Mouse (Mus musculus): Measurements from ENCODE around the gene Neu2. TPM values are rescaled to one million over a fixed set of nuclear protein-coding genes. Genes with fewer than 3 reads are reported as not detected.

Gene Neu2
- total RNA-seq, 2 experiments from 2014 or later, result 6.3 to 7.1 TPM

DNA sequence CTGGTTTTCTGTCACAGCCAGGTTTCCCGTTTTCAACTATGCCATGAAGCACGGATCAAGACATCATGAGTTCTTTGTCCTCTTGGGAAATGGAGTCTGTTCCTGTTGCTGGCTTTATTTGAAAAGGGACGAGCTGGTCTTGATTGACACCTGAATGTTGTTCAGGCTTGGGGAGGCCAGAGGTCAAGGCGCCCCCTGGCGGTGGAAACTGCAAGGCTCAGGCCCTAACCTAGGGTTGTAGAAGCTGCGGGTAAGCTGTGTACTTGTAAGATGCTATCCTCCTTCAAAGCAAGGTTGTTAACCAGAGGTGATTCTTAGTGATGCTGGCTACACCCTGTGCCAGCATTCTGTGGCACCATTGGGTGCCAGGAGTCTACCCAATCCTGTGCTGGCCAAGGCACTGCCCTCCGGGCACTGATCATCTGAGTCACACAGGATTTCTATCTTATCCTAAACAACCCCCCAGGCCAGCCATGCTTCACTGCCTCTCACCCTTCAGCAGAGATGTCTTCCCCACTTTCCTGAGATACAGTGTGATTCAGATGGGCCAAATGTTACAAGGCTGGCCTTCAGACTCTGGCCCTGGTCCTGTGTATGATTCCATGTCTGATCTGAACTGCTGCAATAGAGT, 98.8 kb downstream of the Neu2 start:
- DNase-seq (ENCODE audit: low spot score in 2 of 2), result peak in 1 of 2 experiments; percentile 41

DNA sequence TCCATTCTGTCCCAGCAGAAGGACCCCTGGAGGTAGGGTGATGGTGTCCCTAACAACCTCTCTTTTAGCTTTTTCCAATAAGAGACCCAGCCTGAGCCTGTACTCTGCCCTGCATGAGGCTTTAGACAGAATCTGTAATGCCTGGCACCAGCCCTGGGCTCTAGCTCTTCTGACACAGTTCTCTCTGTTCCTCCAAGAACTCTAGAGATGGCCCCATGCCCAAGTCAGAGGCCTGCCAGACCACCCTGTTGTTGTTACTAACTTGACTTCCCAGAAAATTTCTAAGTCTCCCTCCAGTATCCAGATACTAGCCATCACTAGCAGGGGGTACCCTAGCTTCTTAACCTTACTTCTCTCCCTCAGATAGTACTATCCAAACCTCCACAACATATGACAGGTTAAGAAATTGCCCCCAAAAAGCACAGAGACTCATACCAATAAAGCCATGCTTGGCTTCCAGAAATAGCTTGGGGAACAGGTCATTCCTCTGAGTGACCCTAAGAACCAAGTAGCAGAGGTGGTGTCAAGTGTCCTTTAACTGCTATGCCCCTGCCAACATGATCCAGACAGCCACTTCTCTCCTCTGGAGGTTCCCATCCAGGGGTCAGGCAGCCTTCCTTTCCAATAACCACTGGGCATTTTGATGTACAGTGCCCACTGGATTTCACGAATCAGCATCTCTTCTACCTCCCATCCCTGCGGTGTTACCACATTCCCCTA, 105.0 kb downstream of the Neu2 start:
- no peak for DNase-seq (ENCODE audit: low spot score in 2 of 2)

DNA sequence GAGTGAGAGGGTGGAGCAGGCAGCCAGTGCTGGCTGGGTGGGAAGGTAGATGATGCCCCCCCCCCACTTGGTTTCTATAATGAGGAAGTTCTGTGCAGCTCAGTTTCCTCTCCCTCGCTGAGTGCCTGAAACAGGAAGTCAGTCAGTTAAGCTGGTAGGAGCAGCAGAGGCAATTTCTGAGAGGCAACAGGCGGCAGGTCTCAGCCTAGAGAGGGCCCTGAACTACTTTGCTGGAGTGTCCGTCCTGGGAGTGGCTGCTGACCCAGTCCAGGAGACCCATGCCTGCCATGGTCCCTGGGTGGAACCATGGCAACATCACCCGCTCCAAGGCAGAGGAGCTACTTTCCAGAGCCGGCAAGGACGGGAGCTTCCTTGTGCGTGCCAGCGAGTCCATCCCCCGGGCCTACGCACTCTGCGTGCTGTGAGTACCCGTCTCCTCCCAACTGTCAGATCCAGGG, 110.6 kb downstream of the Neu2 start, which contains the start of gene Inpp5d:
Gene Inpp5d (plus strand): TSS at position 102 of the 458 bp plus-strand sequence.
- DNase-seq (ENCODE audit: low spot score in 2 of 2), result no peak

DNA sequence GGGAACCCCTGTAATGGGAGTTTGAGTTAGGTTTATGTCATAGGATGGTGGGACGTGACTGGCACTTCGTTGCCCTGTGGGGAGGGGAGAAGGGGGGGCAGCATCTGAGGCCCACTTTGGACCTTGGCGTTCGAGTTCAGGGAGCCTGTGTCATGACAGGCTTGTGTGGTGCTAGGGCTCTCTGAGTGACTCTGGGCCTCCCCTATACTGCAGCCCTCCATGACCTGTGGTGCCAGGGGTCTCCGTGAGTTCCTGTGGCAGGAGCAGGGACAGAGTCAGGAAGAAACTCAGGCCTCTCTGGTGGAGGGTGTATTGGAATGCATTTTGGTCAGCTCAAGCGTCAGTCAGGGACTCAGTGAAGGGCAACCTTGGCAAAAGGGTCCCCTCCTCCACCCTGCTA, 111.0 kb downstream of the Neu2 start:
- no peak for DNase-seq (ENCODE audit: low spot score in 2 of 2)

DNA sequence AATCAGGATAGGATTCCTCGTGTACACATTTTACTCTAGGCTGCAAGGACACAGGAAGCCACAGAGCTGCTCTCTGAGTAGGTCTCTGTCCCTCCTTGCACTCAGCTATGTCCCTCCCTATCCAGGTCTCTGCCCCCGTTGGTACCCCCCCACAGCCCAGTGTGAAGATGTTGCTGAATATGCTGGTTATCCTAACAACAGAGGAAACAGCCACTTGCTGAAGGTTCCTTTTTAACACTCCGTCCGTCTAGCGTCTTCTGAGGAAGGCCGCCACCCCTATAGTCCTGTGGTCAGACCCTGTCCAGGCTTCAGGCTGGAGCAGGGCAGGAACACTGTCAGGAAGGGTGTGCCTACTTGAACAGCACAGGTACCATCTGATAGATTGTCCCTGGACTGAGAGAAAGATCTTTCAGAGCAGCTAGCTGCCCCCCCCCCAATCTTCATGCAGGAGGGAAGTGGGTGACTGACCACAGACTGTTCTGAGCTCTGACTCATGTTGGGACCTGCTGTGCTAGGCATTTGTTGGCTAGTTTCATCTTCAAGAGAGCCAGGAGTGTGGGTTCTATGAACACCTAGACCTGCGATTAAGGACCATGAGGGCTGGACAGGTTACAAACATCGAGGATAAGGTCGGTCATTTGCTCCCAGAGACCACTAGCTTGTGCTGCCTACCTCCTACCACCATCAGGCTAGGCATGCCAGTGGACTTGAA, 111.6 kb downstream of the Neu2 start:
- no peak for DNase-seq (ENCODE audit: low spot score in 2 of 2)

DNA sequence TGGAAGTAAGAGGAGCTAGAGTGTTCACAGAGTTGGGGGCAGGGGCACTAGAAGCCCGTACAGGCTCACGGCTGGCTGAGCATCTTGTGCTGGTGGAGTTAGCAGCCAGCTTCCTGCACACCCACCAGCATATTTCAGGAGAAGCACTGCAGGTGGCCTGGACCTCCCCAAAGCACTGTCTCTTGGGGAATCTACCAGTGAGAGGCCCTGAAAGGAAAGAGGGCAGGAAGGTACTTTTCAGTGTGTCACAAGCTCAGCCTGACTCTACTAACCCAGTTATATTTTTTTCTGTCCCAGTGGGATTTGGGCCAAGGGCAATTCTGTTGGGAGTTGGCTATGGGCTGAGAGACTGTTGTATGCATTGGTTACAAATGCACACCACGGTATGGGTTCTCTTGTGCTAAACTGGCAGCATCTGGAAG, 112.2 kb downstream of the Neu2 start:
- DNase-seq (ENCODE audit: low spot score in 2 of 2), result peak; percentile 48 to 50

DNA sequence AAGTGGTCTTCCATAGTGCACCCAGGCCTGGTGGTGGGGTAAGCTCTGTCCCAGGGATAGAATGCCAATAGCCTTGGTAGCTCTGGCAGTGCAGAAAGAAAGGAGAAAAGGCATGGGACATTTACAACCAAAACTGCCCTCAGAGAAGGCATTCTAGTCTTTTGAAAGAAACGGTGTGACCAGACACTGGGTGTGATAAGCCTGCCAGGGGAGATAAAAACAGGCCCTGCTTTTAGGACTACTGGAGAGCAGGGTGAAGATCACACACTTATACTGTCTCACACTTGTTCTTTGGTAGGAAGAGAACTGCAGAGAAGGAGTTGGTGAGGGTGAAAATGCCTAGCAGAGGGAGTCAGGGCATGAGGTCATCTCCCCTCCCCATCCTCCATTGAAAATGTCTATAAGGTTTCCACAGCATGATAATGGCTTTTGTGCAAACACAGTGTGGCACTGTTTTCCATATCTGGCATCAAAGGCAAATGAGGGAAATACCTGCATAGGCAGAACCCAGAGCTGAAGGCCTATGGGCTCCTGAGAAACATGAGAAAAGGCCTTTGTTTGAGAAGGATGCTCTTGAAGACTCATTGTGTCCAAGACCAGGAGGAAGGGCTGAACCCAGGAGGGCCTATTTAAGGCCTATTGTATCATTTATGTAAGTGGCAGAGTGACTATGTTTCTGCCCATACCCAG, 114.4 kb downstream of the Neu2 start:
- DNase-seq (ENCODE audit: low spot score in 2 of 2), result no peak

DNA sequence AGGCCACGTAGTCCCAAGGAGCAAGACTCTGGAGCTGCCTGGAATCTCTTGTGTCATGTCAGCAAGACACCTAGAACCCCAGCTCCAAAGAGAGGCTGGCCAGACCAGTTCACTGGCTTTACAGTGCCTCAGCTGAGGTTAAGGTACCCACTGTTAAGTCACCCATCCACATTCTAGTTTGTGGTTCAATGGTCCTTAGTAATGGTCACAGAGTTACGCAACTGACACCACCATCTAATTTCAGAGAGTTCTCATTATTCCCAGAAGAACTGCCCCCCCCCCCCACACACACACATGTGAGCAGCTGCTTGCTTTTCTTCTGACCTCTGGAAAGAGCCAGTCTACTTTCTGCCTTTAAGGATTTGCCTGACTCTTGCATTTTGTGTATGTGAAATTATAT, 115.1 kb downstream of the Neu2 start:
- DNase-seq (ENCODE audit: low spot score in 2 of 2), result no peak

DNA sequence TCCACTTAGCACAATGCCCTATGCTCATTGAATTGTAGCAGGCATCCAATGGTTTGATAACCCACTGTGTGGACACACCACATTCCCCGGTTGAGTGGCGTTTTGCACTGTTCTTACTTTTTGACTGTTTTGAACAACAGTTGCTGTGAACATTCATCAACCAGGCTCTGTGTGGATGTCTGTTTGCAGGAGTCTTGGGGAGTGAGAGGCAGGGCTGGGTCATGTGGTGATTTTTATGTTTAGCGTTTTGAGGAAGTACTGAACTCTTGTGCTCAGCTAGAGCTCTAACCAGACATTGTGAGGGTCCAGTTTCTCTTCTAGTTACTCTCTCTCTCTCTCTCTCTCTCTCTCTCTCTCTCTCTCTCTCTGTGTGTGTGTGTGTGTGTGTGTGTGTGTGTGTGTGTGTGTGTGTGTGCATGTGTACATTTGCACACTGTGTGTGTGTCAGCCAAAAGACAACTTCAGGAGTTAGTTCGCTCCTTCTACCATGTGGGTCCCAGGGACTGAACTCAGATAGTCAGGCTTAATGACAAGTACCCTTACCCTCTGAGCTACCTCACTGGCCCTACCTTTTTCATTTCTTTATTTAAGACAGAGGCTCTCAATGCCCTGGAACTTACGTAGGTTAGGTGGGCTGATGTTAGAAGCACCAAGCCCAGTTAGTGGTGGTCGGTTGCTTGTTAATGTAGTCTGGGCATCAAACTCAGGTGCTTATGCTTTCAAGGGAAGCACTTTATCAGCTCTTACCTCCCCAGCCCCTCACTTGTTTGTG, 115.8 kb downstream of the Neu2 start:
- DNase-seq (ENCODE audit: low spot score in 2 of 2), result no peak

DNA sequence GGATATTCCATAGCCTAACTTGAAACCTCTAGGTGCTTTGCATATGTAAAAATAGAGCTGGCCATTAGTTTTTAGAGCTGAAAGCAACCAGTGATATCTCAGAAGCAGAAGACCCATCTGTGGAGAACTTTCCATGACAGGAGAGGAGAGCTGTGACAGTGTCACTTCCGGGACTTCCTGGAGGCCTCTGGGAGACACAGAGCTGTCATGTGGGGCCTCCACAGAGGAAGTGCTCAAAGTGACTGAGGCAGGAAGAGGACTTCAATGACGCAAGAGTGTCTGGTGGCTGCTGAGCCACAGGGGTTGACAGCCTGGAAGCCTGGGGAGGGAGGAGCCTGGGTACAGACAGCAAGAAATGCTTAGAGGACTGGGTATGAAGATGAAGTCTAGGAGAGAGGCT, 116.7 kb downstream of the Neu2 start:
- no peak for DNase-seq (ENCODE audit: low spot score in 2 of 2)

DNA sequence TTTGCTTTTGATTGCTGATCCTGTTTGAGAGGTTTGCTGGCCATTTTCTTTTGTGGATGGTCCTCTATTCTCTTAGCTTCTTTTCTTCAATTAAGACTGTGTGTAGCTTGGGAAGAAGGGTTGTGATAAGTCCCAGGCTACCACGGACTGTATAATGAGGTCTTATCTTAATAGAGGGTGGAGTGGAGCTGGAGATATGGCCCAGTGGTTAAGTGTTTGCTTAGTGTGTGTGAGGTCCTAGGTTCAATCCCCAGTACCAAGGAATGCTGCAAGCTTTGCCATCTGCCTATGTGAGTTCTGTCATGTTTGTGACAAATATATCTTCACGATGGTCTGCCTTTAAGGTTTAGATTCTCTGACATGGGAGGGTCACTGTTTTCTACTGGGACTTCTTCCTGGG, 118.4 kb downstream of the Neu2 start:
- no peak for DNase-seq (ENCODE audit: low spot score in 2 of 2)

DNA sequence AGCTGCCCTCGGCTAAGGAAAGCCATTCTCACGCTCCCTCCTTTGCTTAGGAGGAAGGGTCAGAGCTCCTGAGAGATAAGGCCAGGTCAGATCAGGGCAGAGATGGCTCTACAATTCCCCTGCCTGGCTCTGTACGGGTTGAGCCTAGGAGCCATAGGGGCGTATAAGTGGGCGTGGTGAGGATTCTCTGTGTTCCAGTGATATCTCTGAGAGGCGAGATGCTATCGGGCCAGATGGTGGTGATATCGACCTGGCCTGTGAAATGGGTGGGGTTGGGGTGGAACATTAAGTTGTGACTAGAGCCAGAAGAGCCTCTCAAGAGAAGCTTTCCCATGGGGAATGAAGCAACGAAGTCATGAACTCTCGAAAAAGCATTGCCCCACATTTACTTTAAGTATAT, 121.9 kb downstream of the Neu2 start:
- no peak for DNase-seq (ENCODE audit: low spot score in 2 of 2)

DNA sequence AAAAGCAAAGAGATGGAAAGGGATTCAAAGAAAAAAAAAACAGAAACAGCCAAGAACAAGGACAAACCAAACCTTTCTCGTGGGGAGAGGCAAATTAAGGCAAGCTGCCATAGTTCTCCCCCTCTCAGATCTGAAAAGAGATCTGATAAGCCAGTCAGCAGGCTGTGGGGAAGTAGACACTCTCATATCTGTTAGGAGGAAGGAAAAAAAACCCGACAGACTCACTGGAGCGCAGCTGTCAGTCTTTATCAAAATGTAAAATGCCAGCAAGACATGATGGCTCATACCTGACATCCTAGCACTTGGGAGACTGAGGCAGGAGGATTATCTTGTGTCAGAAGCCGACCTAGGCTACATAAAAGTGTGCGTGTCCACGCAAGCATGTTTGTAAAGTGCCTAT, 122.5 kb downstream of the Neu2 start:
- no peak for DNase-seq (ENCODE audit: low spot score in 2 of 2)

DNA sequence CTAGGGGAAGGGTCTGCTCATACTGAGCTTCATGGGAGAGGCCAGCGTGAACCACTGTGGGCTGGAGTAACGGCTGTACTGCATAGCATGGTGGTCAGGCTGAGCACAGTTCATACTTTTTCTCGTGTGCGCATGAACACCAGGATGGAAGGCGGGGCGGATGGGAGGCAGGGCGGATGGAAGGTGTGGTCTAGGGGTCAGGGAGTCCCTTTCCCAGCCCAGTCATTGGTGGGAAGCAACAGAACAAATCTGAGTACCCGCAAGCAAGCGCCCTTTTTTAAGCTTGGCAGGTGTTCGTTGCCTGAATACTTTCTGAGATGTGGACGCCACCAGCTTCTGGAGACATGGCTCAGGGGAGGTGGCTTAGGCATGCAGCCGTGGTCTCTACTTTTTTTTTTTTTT, 127.0 kb downstream of the Neu2 start:
- DNase-seq (ENCODE audit: low spot score in 2 of 2), result no peak

DNA sequence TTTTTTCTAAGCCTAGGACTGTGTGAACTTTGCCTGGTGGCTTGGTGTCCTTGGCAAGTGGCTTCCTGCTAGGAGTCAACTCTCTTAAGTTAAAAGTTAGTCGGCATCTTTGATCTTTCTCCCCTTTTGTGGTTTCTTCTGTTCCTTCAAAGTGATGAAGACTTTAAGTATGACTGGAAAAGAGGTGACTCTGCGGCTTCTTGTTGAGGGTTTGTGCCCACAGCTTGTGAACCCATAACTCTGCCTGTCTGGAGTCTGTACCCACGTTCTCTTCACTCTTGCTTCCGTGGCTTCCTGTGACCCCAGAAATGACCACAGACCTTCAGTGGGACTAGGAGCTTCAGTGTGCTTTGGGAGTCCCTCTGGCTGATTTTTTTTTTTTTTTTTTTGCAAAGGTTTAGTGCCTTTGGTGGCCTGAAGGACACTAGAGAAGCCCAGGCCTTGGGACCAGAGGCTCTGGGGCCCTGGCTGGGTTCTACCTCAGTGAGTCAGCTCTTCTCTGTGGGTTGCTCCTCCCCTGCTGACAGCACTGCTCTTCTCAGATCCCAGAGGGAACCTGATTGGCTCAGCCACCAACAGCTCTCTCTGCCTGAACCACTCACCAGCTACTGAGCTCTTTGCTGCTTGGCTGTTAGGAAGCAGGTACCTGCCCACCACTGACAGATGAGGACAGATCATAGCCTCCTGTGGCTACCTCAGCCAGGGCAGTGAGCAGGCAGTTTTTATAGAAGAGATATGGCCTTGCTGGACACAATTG, 127.6 kb downstream of the Neu2 start:
- DNase-seq (ENCODE audit: low spot score in 2 of 2), result no peak

DNA sequence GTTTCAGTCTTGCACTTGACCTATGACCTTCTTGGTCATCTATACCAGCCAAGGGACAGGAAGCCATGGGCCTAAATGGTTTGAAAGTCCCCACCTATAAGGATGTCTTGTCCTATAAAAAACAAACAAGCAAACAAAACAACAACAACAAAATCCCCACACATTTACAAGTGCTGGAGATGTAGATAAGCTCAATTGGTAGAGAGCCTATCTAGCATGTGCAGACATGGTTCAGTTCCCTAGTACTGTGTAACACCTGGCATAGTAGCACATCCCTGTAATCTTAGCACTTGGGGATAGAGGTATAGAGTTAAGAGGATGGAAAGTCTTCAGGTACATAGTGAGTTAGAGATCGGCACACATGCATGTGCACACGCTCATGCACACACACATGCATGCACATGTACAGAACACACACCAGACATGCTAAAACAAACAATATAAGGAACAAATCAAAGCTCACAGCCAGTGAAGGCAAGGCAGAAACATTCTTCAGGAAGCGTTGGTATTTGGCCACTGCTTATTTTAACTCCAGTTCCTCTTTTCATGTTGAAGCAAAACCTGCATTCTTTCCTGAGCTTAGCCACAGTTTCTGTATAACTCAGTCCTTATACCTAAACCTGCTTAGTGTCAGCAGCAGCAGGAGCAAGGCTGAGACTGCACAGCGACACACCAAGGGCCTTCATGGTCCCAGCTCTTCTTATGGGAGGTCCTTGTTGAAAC, 128.3 kb downstream of the Neu2 start:
- DNase-seq (ENCODE audit: low spot score in 2 of 2), result no peak

DNA sequence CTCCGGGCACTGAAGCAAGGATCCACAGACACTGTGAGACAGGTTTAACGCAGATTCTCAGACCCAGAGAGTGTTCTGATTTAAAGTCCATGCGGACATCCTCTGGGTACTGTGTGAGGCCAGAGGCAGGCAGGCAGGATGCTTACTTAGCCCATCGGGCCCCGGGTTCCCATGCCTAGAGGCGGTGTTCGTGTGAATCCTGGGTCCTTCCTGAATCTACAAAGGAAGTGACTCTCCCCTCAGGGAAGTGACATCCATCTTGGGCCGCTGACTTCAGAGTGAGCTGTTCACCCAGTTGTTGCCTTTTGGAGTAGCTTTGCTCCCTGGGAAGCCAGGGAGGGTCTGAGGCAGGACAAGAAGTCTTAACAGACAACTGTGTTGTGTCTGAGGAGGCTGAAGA, 130.0 kb downstream of the Neu2 start:
- no peak for DNase-seq (ENCODE audit: low spot score in 2 of 2)

DNA sequence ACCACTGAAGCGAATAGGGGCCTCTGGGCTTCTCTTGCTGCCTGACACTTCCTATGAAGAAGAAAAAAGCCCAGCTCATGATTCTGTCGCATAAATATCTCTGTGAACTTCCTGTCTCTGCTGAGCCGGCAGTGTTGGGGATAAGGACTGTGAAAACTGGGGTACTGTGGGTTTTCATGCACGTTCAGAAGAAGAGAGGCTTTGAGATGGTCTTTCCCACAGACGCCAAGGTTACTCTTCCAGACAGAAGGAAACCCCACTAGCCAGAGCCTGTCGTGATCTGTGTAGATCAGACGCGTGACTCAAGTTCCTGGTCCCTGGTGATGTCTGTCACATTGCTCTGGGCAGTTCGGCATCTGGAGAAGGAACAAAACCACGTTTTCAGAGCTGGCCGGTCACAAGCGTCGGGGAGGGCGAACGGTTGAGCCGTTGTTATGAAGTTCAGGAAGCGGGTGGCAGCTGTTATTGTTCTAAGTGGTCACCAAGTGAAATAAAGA, 130.5 kb downstream of the Neu2 start:
- DNase-seq (ENCODE audit: low spot score in 2 of 2), result no peak

DNA sequence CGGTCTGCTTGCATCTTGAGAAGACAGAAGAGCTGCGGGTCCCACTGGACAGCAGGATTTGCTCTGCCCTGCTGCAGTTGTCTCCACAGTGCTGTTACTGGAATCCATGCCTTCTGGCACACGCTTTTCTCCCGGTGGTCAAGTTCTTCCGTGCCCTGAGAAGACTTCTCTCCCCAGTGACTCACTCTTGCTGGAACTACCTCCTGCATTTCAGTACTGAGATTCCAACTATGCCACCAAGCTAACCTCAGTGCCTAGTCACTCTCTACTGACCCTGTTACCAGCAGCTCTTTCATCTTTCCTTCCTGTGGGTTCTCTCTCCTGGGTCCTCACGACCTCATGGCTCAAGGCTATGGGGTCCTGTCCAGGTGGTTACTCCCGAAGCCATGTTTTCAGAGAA, 133.3 kb downstream of the Neu2 start:
- no peak for DNase-seq (ENCODE audit: low spot score in 2 of 2)
